Mouse (Mus musculus) right cerebral cortex, postnatal 14 days (tissue): ENCODE measurements around the gene Dhx8.

Source experiments
- DNase-seq: peaks from one replicate; pipeline ENCODE4 v3.0.0; 2022

Gene Dhx8

DNA sequence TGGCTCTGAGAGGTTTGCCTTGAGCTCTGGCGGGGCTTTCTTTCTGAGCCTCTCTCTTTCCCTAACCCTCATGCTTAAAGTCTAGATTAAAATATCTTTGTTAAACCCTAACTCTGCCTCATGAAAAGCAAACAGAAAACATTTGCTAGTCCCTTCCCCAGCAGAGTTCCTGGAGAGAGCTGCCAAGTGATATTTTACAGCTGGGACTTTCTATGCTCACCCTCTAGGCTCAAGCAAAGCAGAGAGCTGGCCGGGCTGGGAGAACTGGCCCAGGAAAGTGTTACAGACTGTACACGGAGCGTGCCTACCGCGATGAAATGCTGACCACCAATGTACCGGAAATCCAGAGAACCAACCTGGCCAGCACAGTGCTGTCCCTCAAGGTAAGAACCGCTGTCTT, 24.6 kb downstream of the Dhx8 start:
- no peak for DNase-seq

DNA sequence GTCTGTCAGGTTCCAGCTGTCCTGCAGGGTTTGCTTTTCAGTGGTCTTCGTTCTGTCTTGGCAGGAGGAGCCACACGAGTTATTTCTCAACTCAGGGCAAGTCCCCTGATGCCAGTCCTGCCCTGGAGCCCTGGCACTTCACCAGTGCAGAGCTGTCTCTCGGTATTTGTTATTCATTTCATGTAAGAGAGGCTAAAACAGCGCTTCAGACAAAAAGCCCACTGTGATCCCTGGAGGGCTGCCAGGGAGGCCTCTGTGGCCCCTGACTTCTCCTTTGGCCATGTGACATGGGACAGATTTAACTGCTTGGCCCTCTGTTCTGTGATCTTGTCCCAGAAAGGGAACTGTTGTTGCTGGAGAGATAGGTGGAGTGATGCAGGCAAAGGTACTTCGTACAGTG, 25.7 kb downstream of the Dhx8 start:
- DNase-seq, result peak; percentile 44

DNA sequence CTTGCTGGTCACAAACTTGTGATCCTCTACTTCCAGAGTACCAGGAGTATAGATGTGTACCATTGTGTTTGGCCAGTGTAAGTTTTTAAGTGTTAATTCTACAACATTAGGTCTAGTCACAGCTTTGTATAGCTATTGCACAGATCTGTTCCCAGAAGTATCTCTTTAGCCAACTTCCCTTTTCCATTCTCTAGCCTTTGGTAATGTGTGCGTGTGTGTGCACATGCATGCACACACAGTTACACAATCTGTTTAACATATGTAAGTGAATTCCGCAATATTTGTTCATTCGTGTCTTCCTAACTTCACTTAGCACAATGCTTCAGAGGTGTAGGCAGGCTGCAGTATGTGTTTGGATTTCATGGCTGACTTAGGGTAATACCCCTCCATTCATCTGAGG, 26.8 kb downstream of the Dhx8 start:
- no peak for DNase-seq

DNA sequence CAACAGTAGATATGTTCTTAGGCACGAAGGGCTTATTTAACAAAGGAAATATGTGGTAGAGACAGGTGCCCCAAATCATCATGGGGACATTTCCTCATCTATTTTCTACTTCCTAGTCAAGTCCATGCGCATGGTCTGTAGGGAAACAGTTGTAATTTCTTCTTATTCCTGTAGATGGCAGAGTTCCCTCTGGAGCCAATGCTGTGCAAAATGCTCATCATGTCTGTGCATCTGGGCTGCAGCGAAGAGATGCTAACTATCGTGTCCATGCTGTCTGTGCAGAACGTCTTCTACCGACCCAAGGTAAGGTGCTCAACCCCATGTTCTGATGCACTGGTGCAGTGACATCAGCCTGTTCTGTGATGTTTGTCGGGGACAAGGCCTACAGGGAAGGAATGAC, 31.0 kb downstream of the Dhx8 start:
- no peak for DNase-seq

DNA sequence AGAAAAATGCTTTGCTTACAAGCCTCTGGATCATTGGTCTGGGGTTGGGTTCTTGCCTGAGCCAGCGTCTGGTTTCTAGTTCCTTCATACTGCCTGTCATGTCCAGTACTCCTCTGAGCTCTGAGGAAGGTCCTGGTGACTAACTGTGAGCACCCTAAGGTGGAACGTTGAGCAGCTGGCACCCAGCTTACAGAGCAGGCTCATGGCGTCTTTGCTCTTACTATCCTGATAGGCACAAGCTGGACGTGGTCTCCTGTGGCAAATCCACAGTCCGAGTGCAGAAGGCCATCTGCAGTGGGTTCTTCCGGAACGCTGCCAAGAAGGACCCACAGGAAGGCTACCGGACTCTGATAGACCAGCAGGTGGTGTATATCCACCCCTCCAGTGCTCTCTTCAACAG, 31.8 kb downstream of the Dhx8 start:
- DNase-seq, result no peak

DNA sequence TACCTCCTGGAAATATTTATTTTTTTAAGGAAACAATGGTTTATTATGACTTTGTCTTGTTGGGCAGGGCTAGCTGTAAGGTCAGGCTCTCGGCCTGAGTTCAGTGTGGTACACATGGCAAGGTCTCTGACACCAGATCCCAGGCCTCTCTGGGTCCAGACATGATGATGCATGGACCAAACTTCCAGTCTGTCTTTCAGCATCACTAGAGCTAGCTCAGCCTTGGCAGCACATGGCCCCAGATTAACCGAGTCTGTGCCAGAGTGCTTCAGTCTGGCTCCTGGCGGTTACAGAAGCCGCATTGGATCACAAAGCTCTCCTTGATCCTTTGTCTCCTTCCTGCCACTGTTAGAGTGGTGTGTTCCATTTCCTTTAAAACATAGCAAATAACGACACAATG, 34.6 kb downstream of the Dhx8 start:
- DNase-seq, result no peak

DNA sequence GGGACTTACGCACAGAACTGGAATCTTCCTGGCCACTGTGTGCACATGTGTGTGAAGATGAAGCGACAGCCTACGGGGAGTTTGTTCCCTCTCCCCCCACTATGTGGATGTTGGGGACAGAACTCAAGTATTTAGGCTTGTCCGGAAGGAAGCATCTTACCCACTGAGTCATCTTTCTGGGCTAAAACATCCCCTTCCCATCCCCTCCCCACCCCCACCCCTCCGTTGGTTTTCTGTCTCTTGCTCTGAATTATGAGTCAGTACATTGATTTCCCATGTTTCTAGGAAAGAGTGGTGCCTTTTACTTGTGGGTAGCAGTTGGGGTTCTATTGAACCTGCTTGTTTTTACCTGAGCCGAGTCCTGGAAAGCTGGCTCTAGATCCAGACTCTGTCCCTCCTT, 36.0 kb downstream of the Dhx8 start:
- no peak for DNase-seq

DNA sequence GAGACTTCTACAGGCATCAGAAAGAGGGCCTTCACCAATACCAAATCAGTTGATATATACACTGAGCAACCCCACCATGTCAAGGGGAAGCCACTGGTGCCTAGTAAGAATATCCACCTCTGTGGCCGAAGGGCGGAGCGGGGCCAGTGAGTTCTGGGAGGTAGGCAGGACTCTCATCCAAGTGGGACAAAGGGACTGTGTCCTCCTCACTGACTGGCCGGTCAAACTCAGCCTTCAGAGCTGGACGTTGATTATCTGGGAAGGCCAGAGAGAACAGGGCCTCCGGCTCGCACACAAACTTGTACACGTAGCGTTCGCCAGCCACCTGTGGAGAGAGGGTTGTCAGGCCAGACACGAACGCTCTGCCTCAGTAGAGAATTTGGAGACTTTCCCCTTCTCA, 37.5 kb downstream of the Dhx8 start:
- no peak for DNase-seq

DNA sequence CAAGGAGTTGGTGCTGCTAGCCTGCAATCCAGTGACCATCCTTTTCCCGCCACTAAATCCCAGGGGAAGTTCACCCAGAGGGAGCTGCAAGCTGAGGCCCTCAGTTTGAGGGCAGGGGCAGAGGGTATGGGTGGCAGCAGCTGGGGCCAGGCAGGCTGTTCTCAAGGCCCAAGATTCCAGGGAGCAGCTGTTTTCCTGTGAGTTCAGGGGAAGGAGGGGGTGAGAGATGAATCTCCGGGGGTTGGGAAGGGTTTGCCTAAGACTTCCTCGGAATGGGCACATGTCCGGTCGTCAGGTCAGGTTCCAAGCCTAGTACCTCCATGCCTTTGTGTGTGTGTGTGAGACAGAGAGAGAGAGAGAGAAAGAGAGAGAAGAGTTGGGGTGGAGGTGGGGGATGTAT, 39.3 kb downstream of the Dhx8 start:
- DNase-seq, result no peak

DNA sequence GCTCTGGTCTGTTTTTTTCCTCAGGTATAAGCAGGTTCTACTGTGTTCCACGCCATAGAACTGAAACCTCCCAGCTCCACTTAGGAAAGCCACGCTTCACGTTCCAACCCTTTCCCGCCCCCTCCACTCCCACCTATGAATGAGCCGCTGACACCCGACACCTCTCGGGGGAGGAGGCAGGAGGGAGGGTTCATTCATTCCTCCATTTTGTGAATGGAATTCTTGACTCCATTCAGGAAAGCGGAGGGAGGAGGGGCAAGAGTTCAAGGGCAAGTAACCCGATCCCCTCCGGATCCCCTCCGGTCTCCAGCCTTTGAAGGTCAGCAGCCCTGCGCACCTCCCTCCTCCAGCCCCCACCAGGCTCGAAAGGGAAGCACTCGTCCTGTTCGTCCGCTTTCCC, 39.7 kb downstream of the Dhx8 start:
- no peak for DNase-seq

DNA sequence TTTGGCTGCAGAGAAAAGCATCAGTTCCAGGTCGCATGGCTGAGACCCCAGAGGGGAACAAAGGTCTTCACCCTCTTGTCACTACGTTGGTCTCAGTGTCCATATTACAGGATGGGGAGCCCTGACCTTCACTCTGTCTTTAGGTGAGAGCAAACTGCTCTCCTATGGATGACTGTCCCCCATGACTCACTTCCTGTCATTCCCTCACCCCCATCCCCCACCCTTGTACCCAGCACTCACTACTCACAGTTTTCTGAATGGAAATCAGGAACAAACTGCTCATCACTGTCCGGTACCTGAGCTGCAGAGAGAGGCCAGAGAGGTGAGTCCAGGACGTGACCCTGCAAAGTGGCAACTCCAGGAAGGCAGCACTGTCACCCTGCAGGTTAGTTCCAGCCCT, 44.1 kb downstream of the Dhx8 start:
- no peak for DNase-seq

DNA sequence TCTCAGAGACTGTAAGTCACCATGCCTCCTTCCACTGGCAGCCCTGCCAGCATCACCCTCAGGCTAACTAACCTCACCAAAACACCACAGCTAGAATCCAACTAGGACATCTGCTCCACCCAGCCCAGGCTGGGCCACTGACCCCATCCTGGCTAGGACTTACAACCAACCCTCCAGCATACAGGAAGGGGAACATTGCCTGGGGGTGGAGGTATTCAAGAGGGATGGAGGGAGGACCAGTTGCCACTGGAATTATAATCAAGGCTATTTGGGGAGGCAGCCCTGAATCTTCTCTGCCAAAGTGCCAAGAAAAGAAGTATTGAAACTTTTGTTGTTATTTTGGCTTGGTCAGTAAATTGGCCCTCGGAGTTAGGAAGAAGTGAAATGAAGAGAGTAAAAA, 50.4 kb downstream of the Dhx8 start:
- no peak for DNase-seq

DNA sequence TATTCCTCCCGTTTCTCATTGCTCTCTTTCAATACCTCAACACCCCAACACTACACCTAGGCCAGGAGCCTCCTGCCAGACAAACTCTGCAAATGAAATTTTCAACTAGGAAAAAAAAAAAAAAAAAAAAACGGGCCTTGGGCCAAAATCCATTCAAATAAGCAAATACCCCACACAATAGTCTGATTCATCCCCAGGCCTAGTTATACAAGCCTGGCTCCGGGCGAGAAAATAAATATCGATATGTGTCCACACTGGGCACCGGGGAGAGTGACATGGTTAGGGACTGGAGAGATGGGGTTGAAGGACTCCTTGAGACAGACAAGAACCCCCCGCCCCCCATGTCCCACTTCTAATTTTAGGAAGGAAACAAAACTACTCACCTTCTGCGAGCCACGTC, 50.9 kb downstream of the Dhx8 start:
- no peak for DNase-seq

DNA sequence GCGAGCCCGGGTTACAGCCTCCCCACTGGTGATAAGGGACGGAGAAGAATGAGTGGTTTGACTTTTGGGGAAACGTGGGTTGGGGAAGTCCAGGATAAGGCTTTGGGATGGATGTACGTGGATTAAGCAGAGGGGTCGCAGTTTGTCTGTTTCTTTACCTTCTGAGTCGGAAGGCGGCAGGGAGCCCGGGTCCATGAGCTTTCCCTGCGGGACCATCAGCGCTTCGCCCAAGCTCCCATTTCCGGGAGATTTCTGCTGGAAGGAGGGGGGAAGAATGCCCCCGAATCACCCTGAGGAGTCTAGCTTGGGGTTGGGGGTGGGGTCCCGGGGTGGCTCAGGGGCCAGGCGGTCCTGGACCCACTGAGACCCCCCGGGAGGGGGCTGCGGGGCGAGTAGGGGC, 51.4 kb downstream of the Dhx8 start:
- DNase-seq, result no peak

DNA sequence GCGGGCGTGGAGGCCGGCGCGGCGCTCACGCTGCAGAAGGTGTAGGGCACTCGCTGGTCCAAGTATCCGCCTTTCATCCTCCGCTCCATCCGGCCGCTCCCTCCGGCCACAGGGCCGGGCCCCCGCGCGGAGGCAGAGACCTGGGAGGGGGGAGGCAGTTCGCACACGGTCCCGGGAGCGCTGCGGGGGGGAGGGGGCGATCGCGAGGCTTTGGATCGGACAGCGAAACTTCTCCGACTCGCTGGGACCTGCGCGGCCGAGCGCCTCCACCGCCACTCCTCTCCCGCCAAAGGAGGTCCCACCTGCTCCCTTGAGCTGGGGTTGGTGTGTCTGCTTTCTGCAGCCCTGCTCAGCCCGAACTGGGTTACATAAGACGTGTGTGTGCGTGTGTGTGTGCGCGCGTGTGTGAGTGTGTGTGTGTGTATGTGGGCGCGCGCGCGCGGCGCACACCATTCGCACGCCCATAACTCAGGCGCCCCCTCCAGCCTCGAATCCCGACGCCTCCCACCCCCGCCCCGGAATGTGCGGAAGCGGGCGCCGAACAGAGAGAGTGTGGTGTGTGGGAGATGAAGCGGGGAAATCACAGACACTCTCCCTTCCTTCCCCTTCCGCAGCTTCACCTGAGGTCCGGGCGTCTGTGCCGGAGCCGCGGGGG, 51.9 kb downstream of the Dhx8 start:
- peak; percentile 31 for DNase-seq

DNA sequence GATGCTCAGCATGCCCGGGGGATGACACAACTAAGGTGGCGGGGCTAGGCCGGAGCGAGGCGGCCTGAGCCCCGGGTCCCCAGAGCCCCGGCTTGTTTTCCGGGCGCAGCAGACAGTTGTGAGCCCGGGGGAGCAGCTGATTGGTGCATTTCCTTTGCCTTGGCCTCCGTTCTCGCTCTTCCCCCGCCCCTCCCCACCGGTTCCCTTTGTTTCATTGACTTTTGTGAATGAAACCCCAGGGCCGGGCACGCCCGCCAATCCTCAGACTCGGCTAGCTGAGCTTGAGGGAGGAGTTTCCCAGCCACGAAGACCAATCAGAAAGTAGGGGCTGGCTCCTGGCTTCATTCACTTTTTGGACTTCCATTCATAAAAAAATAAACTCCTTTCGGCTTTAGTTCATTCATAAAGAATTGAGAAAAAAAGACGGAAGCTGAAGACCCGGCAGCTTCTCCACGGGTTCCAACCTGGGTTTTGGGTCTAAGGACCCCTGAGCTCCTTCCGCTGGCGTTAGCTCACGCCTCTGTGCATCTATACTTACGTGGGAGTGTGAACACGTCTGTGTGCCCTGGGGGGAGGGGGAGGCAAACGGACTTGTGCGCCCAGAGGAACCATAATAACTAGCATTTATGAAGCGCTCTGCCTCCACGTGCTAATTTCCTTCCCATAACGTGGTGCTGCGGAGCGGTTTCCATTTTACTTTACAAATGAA, 52.6 kb downstream of the Dhx8 start, which contains the start of gene Etv4:
Gene Etv4 (minus strand): TSS at position 229 of the 709 bp plus-strand sequence.
- DNase-seq, result peak; percentile 89

DNA sequence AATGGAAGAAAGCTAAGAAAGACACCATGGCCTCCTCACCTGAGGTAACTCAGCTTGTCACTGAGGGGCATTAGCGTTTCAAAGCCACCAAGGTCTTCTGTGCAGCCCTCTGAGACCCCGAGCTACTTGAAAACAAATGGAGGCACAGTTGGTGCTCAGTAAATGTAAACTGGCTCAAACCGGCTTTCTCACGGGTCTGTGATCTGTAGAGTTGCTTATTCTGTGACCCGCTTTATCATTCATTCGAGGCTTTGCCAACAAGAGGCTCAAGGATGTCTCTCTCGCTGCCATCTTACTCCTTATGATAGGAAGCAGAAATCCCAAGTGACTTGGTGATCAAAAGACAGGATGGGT, 53.1 kb downstream of the Dhx8 start:
- no peak for DNase-seq

DNA sequence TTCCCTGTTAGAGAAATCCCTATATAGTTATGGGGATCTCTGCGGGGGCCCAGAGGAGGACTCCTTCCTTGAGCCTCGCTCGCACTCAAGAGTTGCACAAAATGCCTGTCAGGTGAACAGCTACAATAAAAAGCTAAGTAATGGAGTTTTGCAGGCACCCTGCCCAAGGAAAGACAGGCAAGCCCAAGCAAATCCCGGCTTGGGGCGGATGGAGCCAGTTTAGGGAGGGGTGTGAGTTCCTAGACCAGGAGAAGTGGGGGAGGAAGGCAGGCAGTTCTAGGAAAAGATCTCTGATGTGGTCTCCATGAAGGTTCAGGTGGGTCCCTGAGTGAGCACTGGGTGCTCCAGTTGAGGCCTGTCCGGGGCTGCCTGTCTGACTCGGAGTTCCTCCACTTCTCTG, 53.9 kb downstream of the Dhx8 start:
- no peak for DNase-seq

DNA sequence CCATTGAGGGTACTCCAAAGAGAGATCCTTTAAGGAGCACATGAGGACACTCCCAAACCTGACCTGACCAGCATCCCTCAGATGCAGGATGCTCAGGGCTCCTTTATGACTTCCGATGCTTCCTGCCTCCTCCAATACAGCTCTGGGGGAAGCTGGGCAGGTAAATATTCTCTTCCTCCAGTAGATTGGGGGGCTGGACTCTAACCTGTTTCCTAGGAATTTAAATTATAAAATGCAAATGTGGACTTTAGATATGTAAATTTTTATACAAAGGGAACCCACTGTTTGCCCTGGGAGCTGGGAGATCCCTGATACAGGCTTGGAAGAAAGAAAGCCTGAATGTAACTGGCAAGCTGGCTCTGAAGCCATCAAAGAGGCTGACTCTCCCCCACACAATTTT, 54.7 kb downstream of the Dhx8 start:
- no peak for DNase-seq

DNA sequence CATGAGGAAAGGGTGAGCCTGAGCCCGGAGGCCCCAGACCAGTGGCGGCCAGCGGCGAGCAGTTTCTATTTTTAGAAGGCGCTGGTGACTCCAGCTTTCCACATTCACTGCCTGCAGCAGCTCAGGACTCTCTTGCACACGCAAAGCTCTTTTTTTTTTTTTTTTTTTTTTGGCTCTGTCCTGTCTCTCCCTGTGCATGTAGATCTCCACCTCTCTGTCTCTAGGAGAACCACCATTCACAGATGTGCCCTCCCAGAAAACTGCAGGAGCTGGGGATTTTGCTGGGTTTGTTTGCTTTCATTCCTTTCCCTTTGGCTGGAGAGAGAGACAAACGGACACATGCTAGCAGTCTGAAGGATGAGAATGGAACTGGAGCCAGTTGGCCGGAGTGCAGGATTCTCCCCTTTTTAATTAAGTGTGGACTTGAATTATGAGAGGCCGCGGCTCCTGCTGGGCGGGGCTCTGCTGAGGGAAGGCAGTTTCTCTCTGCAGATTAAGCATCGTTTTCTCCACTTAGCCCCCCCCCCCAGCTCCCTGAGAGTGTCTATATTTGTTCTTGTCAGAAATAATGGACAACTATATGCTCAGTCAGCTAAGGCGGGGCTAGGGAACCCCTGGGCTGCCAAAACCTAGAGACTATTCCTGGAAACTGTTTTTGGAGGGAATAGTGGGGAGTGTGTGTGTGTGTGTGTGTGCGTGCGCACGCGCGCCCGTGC, 58.2 kb downstream of the Dhx8 start:
- DNase-seq, result no peak

DNA sequence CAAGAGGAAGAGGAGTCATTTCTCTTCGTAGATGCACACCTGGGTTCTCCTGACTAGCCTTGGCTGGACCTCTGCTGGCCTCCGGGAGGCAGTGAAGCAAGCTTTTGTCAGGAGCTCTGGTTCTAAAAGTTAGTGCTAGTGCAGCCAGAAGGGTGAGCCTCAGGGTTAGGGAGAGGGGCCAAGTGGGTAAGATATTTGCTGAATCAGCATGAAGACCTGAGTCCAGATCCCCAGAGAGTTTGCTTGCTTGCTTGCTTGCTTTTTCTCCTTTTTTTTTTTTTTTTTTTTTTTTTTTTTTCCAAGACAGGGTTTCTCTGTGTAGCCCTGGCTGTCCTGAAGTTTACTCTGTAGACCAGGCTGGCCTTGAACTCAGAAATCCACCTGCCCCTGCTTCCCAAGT, 64.6 kb downstream of the Dhx8 start:
- DNase-seq, result no peak

DNA sequence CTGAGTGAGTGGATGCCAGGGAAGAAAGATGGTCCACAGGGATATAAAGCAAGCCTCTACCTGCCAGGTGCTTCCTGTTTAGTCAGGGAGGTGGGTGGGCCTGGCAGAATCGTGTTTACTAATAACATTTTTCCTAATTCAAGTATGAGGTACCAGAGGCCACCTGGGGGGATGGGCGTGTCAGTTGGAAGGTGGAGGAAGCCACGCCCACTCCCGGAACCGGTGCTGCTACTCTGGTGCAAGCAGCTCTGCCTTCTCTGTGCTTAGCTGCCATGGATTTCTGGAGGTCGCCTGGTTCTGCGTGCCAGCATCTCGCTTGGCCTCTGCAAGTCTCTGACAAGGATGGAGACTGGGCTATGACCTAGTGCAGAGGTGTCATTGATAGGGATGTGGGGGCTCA, 65.4 kb downstream of the Dhx8 start:
- no peak for DNase-seq

DNA sequence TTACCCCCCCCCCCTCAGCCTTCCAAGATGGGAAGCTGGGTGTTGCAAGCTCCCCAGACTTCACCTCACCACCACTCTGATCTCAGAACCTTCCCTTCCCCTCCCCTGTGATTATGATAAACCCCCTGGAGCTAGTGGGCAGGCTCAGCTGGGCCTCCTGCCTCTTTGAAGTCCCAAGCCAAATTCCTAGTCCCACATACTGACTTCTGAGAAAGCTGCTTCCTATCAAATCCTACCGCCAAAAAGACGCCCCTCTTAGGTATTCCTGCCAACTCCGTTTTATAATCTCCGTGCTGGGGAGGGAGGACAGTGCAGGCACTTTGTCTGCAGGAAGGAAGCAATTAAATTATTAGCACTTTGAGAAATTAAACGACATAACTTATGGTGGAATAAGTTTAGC, 68.7 kb downstream of the Dhx8 start:
- DNase-seq, result no peak

DNA sequence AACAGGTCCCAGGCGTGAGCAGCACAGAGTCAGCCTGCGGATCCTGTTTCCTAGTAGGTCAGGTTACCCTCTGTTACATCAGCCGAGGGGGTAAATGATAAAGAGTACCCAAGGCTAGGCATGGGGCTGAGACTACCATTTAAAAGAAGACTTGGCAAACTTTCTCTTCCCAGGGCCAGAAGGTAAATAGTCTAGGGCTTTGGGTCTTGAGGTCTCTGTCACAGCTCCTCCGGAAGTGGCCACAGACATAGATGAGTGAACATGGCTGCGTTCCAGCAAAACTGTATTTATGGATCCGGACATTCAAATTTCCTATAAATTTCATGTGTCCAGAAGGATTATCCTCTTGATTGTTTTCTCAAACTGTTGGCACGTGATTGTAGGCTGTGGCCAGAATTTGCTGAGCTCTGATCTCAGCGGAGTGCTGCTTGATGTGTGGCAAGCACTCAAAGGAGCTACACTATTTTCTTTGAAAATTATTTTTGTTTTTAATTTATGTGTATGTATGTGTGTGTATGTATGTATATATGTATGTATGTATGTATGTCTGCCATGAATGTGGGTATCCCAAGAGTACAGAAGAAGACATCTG, 72.5 kb downstream of the Dhx8 start:
- no peak for DNase-seq
